Mouse (Mus musculus) brain, embryonic 18.5 days (tissue): Measurements from ENCODE around the gene Hnrnpf.

Source experiments
- DNase-seq: peaks from one replicate; pipeline ENCODE4 v3.0.0-alpha.2; 2012; ENCODE audit warnings: low read depth, low spot score

The Hnrnpf gene

GRCm38 (mm10) chr6:117920659-117921640 lies 20.8 kb downstream of the Hnrnpf start:
- DNase-seq: no peak

GRCm38 (mm10) chr6:117922041-117922440 lies 21.9 kb downstream of the Hnrnpf start:
- DNase-seq: no peak

- no peak for DNase-seq
Observed at GRCm38 (mm10) chr6:117926871-117927491, 26.9 kb downstream of the Hnrnpf start.

GRCm38 (mm10) chr6:117927955-117928354 lies 27.8 kb downstream of the Hnrnpf start:
- DNase-seq: no peak

GRCm38 (mm10) chr6:117928746-117929145 lies 28.6 kb downstream of the Hnrnpf start:
- no peak for DNase-seq

- no peak for DNase-seq
Observed at GRCm38 (mm10) chr6:117929945-117930655, 30.0 kb downstream of the Hnrnpf start.

GRCm38 (mm10) chr6:117932325-117933051 lies 32.4 kb downstream of the Hnrnpf start:
- no peak for DNase-seq

GRCm38 (mm10) chr6:117934301-117934700 lies 34.2 kb downstream of the Hnrnpf start:
- no peak for DNase-seq

GRCm38 (mm10) chr6:117935681-117936612 lies 35.8 kb downstream of the Hnrnpf start:
- DNase-seq: no peak

GRCm38 (mm10) chr6:117937222-117937932 lies 37.3 kb downstream of the Hnrnpf start, which contains the start of gene Fxyd4:
Fxyd4 (minus strand) TSS chr6:117937692.
- DNase-seq: no peak

GRCm38 (mm10) chr6:117938951-117939350 lies 38.8 kb downstream of the Hnrnpf start:
- DNase-seq: no peak

- DNase-seq: no peak
Observed at GRCm38 (mm10) chr6:117942769-117943168, 42.6 kb downstream of the Hnrnpf start.

GRCm38 (mm10) chr6:117943899-117944298 lies 43.8 kb downstream of the Hnrnpf start:
- no peak for DNase-seq

GRCm38 (mm10) chr6:117952330-117952729 lies 52.2 kb downstream of the Hnrnpf start:
- no peak for DNase-seq

- no peak for DNase-seq
Observed at GRCm38 (mm10) chr6:117956161-117956560, 56.0 kb downstream of the Hnrnpf start.

GRCm38 (mm10) chr6:117956851-117957501 lies 56.9 kb downstream of the Hnrnpf start:
- no peak for DNase-seq

- DNase-seq: no peak
Observed at GRCm38 (mm10) chr6:117963201-117963600, 63.1 kb downstream of the Hnrnpf start.

GRCm38 (mm10) chr6:117966729-117967128 lies 66.6 kb downstream of the Hnrnpf start:
- no peak for DNase-seq
